Mouse (Mus musculus) ES-E14 (cell line): ENCODE measurements at regions not wholly inside any gene's neighbourhood (a gene's known extent, or its start where the extent isn't known, plus 50 kb on each side); places are given as distances from the start of the nearest gene placed in this dataset.

Experiments used
- CHD2 ChIP-seq: IDR thresholded peaks from 2 replicates; pipeline ENCODE4 v1.6.1; 2014; ENCODE audit warnings: mild to moderate bottlenecking, low read depth, low read length, inconsistent platforms
- MAFK ChIP-seq: IDR thresholded peaks from 2 replicates; pipeline ENCODE4 v1.6.1; 2014; ENCODE audit warnings: mild to moderate bottlenecking, low read depth, low read length, inconsistent platforms; ENCODE audit not compliant: insufficient read depth
- ZC3H11A ChIP-seq: IDR thresholded peaks from 2 replicates; pipeline ENCODE4 v1.6.1; 2012; ENCODE audit warnings: low read depth, mild to moderate bottlenecking, inconsistent platforms, low read length, borderline replicate concordance
- ZNF384 ChIP-seq: IDR thresholded peaks from 2 replicates; pipeline ENCODE4 v1.6.1; 2012; ENCODE audit warnings: low read depth, low read length, inconsistent platforms

DNA sequence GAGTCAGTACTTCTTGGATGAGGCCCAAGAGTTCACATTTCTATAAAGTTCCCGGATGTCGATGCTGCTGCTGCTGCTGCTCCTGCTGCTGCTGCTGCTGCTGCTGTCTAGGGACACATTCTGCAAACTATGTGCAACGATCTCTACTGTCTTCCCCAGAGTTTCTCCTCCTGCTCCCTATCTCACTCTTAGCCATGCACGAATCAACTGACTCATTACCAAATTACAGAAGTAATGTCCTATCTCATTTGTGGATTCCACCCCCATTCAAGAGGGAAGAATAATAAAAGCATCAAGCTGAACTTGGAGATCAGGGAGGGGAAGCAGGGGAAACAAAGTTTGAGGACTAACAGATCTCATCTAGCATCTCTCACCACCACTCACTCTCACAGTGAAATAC, 130.0 kb upstream of the Fam78b start:
- TF ChIP-seq MAFK (no peak), ZNF384 (no peak), CHD2 (no peak), ZC3H11A (no peak)
